Mouse (Mus musculus): ENCODE measurements around the gene 5430403G16Rik. TPM values are rescaled to one million over a fixed set of nuclear protein-coding genes. Genes with fewer than 3 reads are reported as not detected.
"Not testable (repeated sequence)": the region's sequence is repeated elsewhere in the genome, so short reads cannot be mapped to it uniquely, and the experiment has no call there.

Gene 5430403G16Rik
- polyA plus RNA-seq (2017; shearing (Covaris generic)) = 1 to 10 TPM; 7.2 to 9.4 TPM

GRCm38 (mm10) chr5:109690537-109691201, at the start of gene 5430403G16Rik:
Gene 5430403G16Rik, minus strand, starts transcription at chr5:109691041.
- peak; percentile 98 for ATAC-seq

GRCm38 (mm10) chr5:109717341-109717740, 26.5 kb upstream of the 5430403G16Rik start:
- ATAC-seq = not testable (repeated sequence)

GRCm38 (mm10) chr5:109691205-109691965, 544 bp upstream of the 5430403G16Rik start:
- not testable (repeated sequence) for ATAC-seq

- ATAC-seq = no peak
Measured at GRCm38 (mm10) chr5:109682921-109683320, 7.9 kb downstream of the 5430403G16Rik start.

Other genes with a start within 250 kb of the 5430403G16Rik start
- 1 to 10 TPM; 6.2 to 7.2 TPM for gene Crlf2, start 132.0 kb downstream of the 5430403G16Rik start, polyA plus RNA-seq (2017; shearing (Covaris generic))
- 10 to 100 TPM; 19.9 to 23.5 TPM for gene 4930522L14Rik, start 60.8 kb upstream of the 5430403G16Rik start, polyA plus RNA-seq (2017; shearing (Covaris generic))
- gene Gm15446, start 232.4 kb upstream of the 5430403G16Rik start, polyA plus RNA-seq (2017; shearing (Covaris generic)) = 10 to 100 TPM; 17.5 to 29.7 TPM